Mouse (Mus musculus) neural tube, embryonic 13.5 days (tissue): ENCODE measurements around the gene Myof. TPM values are rescaled to one million over a fixed set of nuclear protein-coding genes. Genes with fewer than 3 reads are reported as not detected.

Experiments used
- ATAC-seq: fragments of 200-750 bp; cut with Nextera tagmentation; 2 replicates; pipeline ENCODE4 v1.8.0; 2017; ENCODE audit warnings: low read depth, mild to moderate bottlenecking, moderate TSS enrichment, moderate library complexity
- H3K27ac ChIP-seq: fragments of 300-500 bp; sonication (generic); replicated peaks from 2 replicates; pipeline ENCODE4 v1.5.1; 2015; ENCODE audit warnings: moderate library complexity, mild to moderate bottlenecking, inconsistent platforms
- H3K27me3 ChIP-seq: fragments of 300-500 bp; sonication (generic); 2 replicates; pipeline ENCODE4 v1.6.1; 2015; ENCODE audit warnings: mild to moderate bottlenecking, inconsistent platforms
- H3K36me3 ChIP-seq: fragments of 300-500 bp; sonication (generic); 2 replicates; pipeline ENCODE4 v1.6.1; 2015; ENCODE audit warnings: mild to moderate bottlenecking, inconsistent platforms
- H3K4me1 ChIP-seq: fragments of 300-500 bp; sonication (generic); replicated peaks from 2 replicates; pipeline ENCODE4 v1.6.1; 2015; ENCODE audit warnings: inconsistent platforms
- H3K4me2 ChIP-seq: fragments of 300-500 bp; sonication (generic); 2 replicates; pipeline ENCODE4 v1.6.1; 2015; ENCODE audit warnings: inconsistent platforms, mild to moderate bottlenecking, moderate library complexity
- H3K4me3 ChIP-seq: fragments of 300-500 bp; sonication (generic); 2 replicates; pipeline ENCODE4 v1.5.1; 2015; ENCODE audit warnings: mild to moderate bottlenecking, inconsistent platforms
- H3K9ac ChIP-seq: fragments of 300-500 bp; sonication (generic); 2 replicates; pipeline ENCODE4 v1.6.1; 2015; ENCODE audit warnings: moderate library complexity, mild to moderate bottlenecking, inconsistent platforms
- H3K9me3 ChIP-seq: fragments of 300-500 bp; sonication (generic); 2 replicates; pipeline ENCODE4 v1.6.1; 2016; ENCODE audit warnings: inconsistent platforms
- whole genome bisulfite sequencing: fragments of 180-500 bp; shearing (Covaris S2); methylation state at CpG from one replicate; pipeline ENCODE4 v1.1.7; 2015; 5-methylcytosine and 5-hydroxymethylcytosine counted together
- polyA plus RNA-seq: library from polyadenylated mRNA; unstranded; fragments of >200 nt; fragmentation: Nextera tagmentation; extraction: Ambion mirVana; gene quantifications from 2 replicates; pipeline ENCODE4 v1.2.1, GENCODE M21; 2015

Myof gene
- polyA plus RNA-seq, 1 experiment from 2014 or later = 2.9 TPM

GRCm38 (mm10) chr19:37877511-37878167 is 165.7 kb downstream of the Myof start:
- Histone ChIP-seq H3K4me2 (peak overlapping the region; percentile 39), H3K36me3 (no peaks in the 10 kb centered on the region), H3K4me3 (peak overlapping the region; percentile 11; the same call in 1 of the 2 replicates), H3K27me3 (peaks cover 60% of the 10 kb centered on the region), H3K4me1 (peaks cover 10% of the 10 kb centered on the region), H3K9me3 (no peaks in the 10 kb centered on the region), H3K9ac (no peak overlapping the region), H3K27ac (no peak overlapping the region)
- no peak for ATAC-seq
- 5% methylated on average over 20 of the region's 20 CpGs for WGBS

- WGBS = 53% methylated on average over 6 of the region's 6 CpGs
These were observed 166.7 kb downstream of the Myof start for GRCm38 (mm10) chr19:37876605-37877245.

GRCm38 (mm10) chr19:37873499-37873898 is 169.9 kb downstream of the Myof start:
- Histone ChIP-seq H3K9ac (no peak overlapping the region), H3K9me3 (no peaks in the 10 kb centered on the region), H3K4me2 (no peak overlapping the region), H3K4me3 (no peak overlapping the region), H3K4me1 (peaks cover 10% of the 10 kb centered on the region), H3K27ac (no peak overlapping the region), H3K36me3 (no peaks in the 10 kb centered on the region), H3K27me3 (peaks cover 29% of the 10 kb centered on the region)
- WGBS = 86% methylated on average over 1 of the region's 1 CpGs
- no peak for ATAC-seq

More at GRCm38 (mm10) chr19:37876605-37877245, 166.7 kb downstream of the Myof start:
- Histone ChIP-seq H3K9me3 (no peaks in the 10 kb centered on the region), H3K27me3 (peaks cover 54% of the 10 kb centered on the region), H3K27ac (no peak overlapping the region), H3K9ac (no peak overlapping the region), H3K36me3 (no peaks in the 10 kb centered on the region), H3K4me3 (no peak overlapping the region), H3K4me2 (no peak overlapping the region), H3K4me1 (peaks cover 10% of the 10 kb centered on the region)
- no peak for ATAC-seq

- Histone ChIP-seq H3K4me3 (no peak overlapping the region), H3K27ac (no peak overlapping the region), H3K4me2 (no peak overlapping the region), H3K9ac (no peak overlapping the region), H3K9me3 (no peaks in the 10 kb centered on the region), H3K36me3 (no peaks in the 10 kb centered on the region), H3K4me1 (no peaks in the 10 kb centered on the region), H3K27me3 (no peaks in the 10 kb centered on the region)
- WGBS = 77% methylated on average over 3 of the region's 3 CpGs
- ATAC-seq = no peak
These were observed 175.8 kb downstream of the Myof start for GRCm38 (mm10) chr19:37867592-37867991.

- 87% methylated on average over 6 of the region's 6 CpGs for WGBS
- no peak for ATAC-seq
- no peak overlapping the region for H3K9ac ChIP-seq
- no peaks in the 10 kb centered on the region for H3K4me1 ChIP-seq
- no peaks in the 10 kb centered on the region for H3K27me3 ChIP-seq
- no peak overlapping the region for H3K4me3 ChIP-seq
- H3K9me3 ChIP-seq = no peaks in the 10 kb centered on the region
- no peak overlapping the region for H3K4me2 ChIP-seq
- no peak overlapping the region for H3K27ac ChIP-seq
- no peaks in the 10 kb centered on the region for H3K36me3 ChIP-seq
These were observed 176.4 kb downstream of the Myof start for GRCm38 (mm10) chr19:37866994-37867393.

GRCm38 (mm10) chr19:37861171-37861570 is 182.2 kb downstream of the Myof start:
- H3K27ac ChIP-seq = no peak overlapping the region
- 88% methylated on average over 1 of the region's 1 CpGs for WGBS
- H3K9me3 ChIP-seq = no peaks in the 10 kb centered on the region
- no peak overlapping the region for H3K9ac ChIP-seq
- no peak overlapping the region for H3K4me3 ChIP-seq
- no peak for ATAC-seq
- H3K4me2 ChIP-seq = no peak overlapping the region
- H3K36me3 ChIP-seq = no peaks in the 10 kb centered on the region
- no peaks in the 10 kb centered on the region for H3K27me3 ChIP-seq
- H3K4me1 ChIP-seq = no peaks in the 10 kb centered on the region

- no peaks in the 10 kb centered on the region for H3K9me3 ChIP-seq
- 92% methylated on average over 1 of the region's 1 CpGs for WGBS
- H3K9ac ChIP-seq = no peak overlapping the region
- no peak for ATAC-seq
- H3K36me3 ChIP-seq = no peaks in the 10 kb centered on the region
- H3K4me2 ChIP-seq = no peak overlapping the region
- H3K27ac ChIP-seq = no peak overlapping the region
- no peak overlapping the region for H3K4me3 ChIP-seq
- H3K27me3 ChIP-seq = no peaks in the 10 kb centered on the region
- H3K4me1 ChIP-seq = no peaks in the 10 kb centered on the region
These were observed 183.1 kb downstream of the Myof start for GRCm38 (mm10) chr19:37860267-37860666.

GRCm38 (mm10) chr19:37858406-37859081 is 184.8 kb downstream of the Myof start:
- H3K27ac ChIP-seq = no peak overlapping the region
- no peaks in the 10 kb centered on the region for H3K4me1 ChIP-seq
- no peak overlapping the region for H3K4me3 ChIP-seq
- H3K36me3 ChIP-seq = no peaks in the 10 kb centered on the region
- no peak for ATAC-seq
- WGBS = 38% methylated on average over 7 of the region's 7 CpGs
- H3K9ac ChIP-seq = no peak overlapping the region
- no peaks in the 10 kb centered on the region for H3K27me3 ChIP-seq
- no peaks in the 10 kb centered on the region for H3K9me3 ChIP-seq
- H3K4me2 ChIP-seq = no peak overlapping the region

GRCm38 (mm10) chr19:37852056-37852455 is 191.3 kb downstream of the Myof start:
- Histone ChIP-seq H3K36me3 (no peaks in the 10 kb centered on the region), H3K27ac (peak overlapping the region; percentile 23; the same call in 1 of the 2 replicates), H3K4me1 (peaks cover 4% of the 10 kb centered on the region), H3K9me3 (no peaks in the 10 kb centered on the region), H3K4me2 (no peak overlapping the region), H3K9ac (no peak overlapping the region), H3K27me3 (no peaks in the 10 kb centered on the region), H3K4me3 (no peak overlapping the region)
- WGBS = 68% methylated on average over 1 of the region's 1 CpGs
- no peak; the same call in 1 of the 2 replicates for ATAC-seq

GRCm38 (mm10) chr19:37851590-37852038 is 191.8 kb downstream of the Myof start:
- H3K4me2 ChIP-seq = no peak overlapping the region
- H3K27ac ChIP-seq = no peak overlapping the region
- peaks cover 4% of the 10 kb centered on the region for H3K4me1 ChIP-seq
- no peaks in the 10 kb centered on the region for H3K36me3 ChIP-seq
- H3K4me3 ChIP-seq = no peak overlapping the region
- H3K9me3 ChIP-seq = no peaks in the 10 kb centered on the region
- WGBS = 22% methylated on average over 9 of the region's 9 CpGs
- H3K27me3 ChIP-seq = no peaks in the 10 kb centered on the region
- H3K9ac ChIP-seq = no peak overlapping the region
- ATAC-seq = peak; percentile 59; the same call in 1 of the 2 replicates
